Mouse (Mus musculus) bone marrow, adult 2 months (tissue): ENCODE results near the gene Bloc1s5. TPM values are rescaled to one million over a fixed set of nuclear protein-coding genes. Genes with fewer than 3 reads are reported as not detected.

Experiments
- H3K27ac ChIP-seq: fragments of 200-500 bp; 2 replicates; pipeline ENCODE4 v1.5.1; 2012; ENCODE audit warnings: low read depth, mild to moderate bottlenecking, control low read depth, inconsistent platforms, low read length; ENCODE audit not compliant: control insufficient read depth, poor library complexity, insufficient read depth
- H3K4me1 ChIP-seq: fragments of 200-500 bp; 2 replicates; pipeline ENCODE4 v1.6.1; 2011; ENCODE audit warnings: low read length; ENCODE audit not compliant: control insufficient read depth, insufficient read depth
- H3K4me3 ChIP-seq: fragments of 200-500 bp; replicated peaks from 2 replicates; pipeline ENCODE3; 2011; ENCODE audit warnings: mild to moderate bottlenecking, low read depth, low read length, control low read depth; ENCODE audit not compliant: control insufficient read depth
- CTCF ChIP-seq: fragments of 200-500 bp; IDR thresholded peaks from 2 replicates; pipeline ENCODE4 v1.5.1; 2011; ENCODE audit warnings: low read length, control low read depth; ENCODE audit not compliant: control insufficient read depth, insufficient read depth
- POLR2A ChIP-seq: fragments of 200-500 bp; IDR thresholded peaks from 2 replicates; pipeline ENCODE4 v1.6.1; 2011; ENCODE audit warnings: low read depth, mild to moderate bottlenecking, control low read depth, low read length, borderline replicate concordance; ENCODE audit not compliant: control insufficient read depth
- WGBS: fragments of 180-500 bp; shearing (Covaris S2); methylation state at CpG from one replicate; pipeline ENCODE4 v1.1.7; 2018; 5-methylcytosine and 5-hydroxymethylcytosine counted together
- polyA plus RNA-seq: library from polyadenylated mRNA; stranded (reverse); fragments of >200 nt; gene quantifications from 2 replicates; pipeline ENCODE4 v1.2.4, GENCODE M21; 2011; ENCODE audit warnings: low replicate concordance; ENCODE audit not compliant: missing spikeins, insufficient read depth, insufficient read length

Bloc1s5 gene
- polyA plus RNA-seq, 1 experiment, result 5.0 TPM

DNA sequence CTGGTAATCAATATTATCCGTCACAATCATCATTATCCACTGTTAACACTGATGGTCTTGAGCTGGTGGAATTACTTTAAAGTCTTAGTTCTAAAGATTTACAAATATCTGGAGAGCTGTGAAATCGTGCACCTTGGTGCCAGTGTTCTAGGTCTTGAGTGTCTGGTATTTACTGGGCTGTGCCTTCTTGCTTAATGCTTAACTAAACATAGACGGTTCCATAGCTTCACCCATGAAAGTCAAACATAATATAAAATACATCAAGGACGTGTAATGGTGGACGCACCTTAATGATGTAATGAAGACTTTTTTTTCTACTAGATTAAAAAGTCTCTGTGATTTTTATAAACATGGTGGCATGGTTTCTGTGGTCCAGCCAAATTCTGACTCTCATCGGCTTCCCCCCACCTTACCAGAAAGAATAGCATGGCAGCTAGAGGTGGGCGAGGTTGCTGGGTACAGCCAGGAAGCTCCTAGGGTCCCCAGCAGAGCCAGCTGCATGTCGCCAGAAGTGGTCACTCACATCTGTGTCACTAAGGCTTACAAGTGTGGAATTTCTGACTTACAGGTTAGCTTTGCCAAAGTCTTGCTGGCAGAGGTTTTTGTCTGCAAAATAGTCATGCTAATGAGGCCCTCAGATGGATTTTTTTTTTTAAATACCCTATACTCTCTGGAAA lies 90.0 kb downstream of the Bloc1s5 start:
- Histone ChIP-seq H3K4me1 (no peaks in the 10 kb centered on the region; the same call in 1 of the 2 replicates), H3K27ac (no peak overlapping the region), H3K4me3 (no peak overlapping the region)
- 77% methylated on average over 8 of the region's 8 CpGs for WGBS
- TF ChIP-seq POLR2A, result no peak
- no peak for TF ChIP-seq CTCF

DNA sequence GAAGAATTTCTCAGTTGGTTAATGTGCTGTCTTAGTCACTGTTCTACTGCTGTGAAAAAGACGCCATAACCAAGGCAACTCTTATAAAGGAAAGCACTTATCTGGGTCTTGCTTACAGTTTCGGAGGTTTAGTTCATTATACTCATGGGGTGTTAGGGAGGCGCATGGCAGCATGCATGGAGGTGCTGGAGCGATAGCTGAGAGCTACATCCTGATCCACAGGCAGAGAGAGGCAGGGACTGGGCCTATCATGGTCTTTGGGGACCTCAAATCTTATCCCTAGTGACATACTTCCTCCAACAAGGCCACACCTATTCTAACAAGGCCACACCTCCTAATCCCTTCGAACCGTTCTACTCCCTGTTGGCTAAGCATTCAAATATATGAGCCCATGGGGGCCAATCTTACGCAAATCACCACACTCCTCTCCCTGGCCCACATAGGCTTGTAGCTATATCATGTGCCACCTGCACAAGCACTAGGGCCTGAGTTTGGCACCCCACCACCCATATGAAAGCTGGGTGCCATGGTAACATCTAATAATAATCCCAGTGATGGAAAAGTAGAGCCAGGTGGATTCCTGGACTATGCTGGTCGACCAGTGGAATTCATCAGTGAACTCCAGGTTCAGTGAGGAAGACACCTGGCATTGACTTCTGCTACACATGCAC lies 91.3 kb downstream of the Bloc1s5 start:
- Histone ChIP-seq H3K4me3 (no peak overlapping the region), H3K27ac (no peak overlapping the region), H3K4me1 (no peaks in the 10 kb centered on the region; the same call in 1 of the 2 replicates)
- TF ChIP-seq POLR2A (no peak), CTCF (no peak)
- WGBS, result 78% methylated on average over 8 of the region's 8 CpGs

Other genes with a start within 250 kb of the Bloc1s5 start
- 15.8 and 32.5 TPM in 2 replicates for gene Txndc5, start 106.3 kb downstream of the Bloc1s5 start, polyA plus RNA-seq
- 25.1 and 27.2 TPM in 2 replicates for gene Eef1e1, start 23.9 kb upstream of the Bloc1s5 start, polyA plus RNA-seq